Mouse (Mus musculus): Measurements from ENCODE around the gene Fut7.

- no peak for TF ChIP-seq CTCF (IDR thresholded peaks at IDR 0.05; ENCODE audit: borderline replicate concordance, insufficient read depth, low read length)
- no peak for TF ChIP-seq POLR2A (IDR thresholded peaks at IDR 0.05; ENCODE audit: low read depth, low read length)
These were observed 42.2 kb downstream of the Fut7 start for GRCm38 (mm10) chr2:25465256-25465655.
